Mouse (Mus musculus) kidney, adult 2 months (tissue): Measurements from ENCODE around the gene Sf3b1.

ENCODE experiments used
- CTCF ChIP-seq: fragments of 200-500 bp; conservative IDR thresholded peaks from 2 replicates; pipeline ENCODE4 v1.5.1; 2011; ENCODE audit warnings: low read depth, mild to moderate bottlenecking, control low read depth, low read length, moderate library complexity, mixed read lengths; ENCODE audit not compliant: insufficient read depth, insufficient read length
- POLR2A ChIP-seq: fragments of 200-500 bp; IDR thresholded peaks from one replicate; pipeline ENCODE4 v1.6.1; 2011; ENCODE audit warnings: low read depth, low read length, control low read depth

DNA sequence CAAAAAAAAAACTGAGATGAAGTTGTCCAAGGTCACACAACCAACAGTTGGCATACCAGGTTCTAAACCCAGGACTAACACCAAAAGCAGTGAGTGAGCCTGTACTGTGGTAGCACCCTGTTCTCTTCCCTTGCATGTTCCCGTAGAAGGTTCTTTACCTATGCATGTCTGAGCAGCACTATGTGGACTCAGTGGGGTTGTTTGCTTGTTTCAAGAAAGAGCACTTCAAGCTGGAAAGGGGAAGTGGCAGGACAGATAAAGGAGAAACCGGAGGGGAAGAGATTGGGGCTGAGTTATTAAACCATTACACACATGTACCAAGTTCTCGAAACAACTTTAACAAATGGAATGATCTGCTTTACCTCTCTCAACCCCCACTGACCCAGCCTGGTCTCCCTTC is 44.6 kb downstream of the Sf3b1 start:
- TF ChIP-seq CTCF (no peak), POLR2A (no peak)
